Mouse (Mus musculus): ENCODE measurements around the gene Pax1.

Pax1 gene

GRCm38 (mm10) chr2:147361581-147361980, at the start of gene Pax1:
TSS of gene Pax1 (plus strand) at chr2:147361925.
- no peak for DNase-seq

- peak; percentile 26 for DNase-seq
Measured at GRCm38 (mm10) chr2:147321036-147321435, 40.7 kb upstream of the Pax1 start.

GRCm38 (mm10) chr2:147325178-147325577, 36.5 kb upstream of the Pax1 start:
- no peak for DNase-seq

- no peak for DNase-seq
Measured at GRCm38 (mm10) chr2:147332731-147333130, 29.0 kb upstream of the Pax1 start.

- no peak for DNase-seq
Measured at GRCm38 (mm10) chr2:147338729-147339128, 23.0 kb upstream of the Pax1 start.

- no peak for DNase-seq
Measured at GRCm38 (mm10) chr2:147339796-147340195, 21.9 kb upstream of the Pax1 start.

GRCm38 (mm10) chr2:147342198-147342597, 19.5 kb upstream of the Pax1 start:
- DNase-seq = peak; percentile 34

GRCm38 (mm10) chr2:147359716-147360115, 2.0 kb upstream of the Pax1 start:
- no peak for DNase-seq

GRCm38 (mm10) chr2:147360401-147360800, 1.3 kb upstream of the Pax1 start:
- no peak for DNase-seq

- no peak for DNase-seq
Measured at GRCm38 (mm10) chr2:147360856-147361255, 869 bp upstream of the Pax1 start.

- DNase-seq = no peak
Measured at GRCm38 (mm10) chr2:147362316-147362715, 591 bp downstream of the Pax1 start.

- no peak for DNase-seq
Measured at GRCm38 (mm10) chr2:147363401-147364130, 1.8 kb downstream of the Pax1 start.

GRCm38 (mm10) chr2:147364198-147364597, 2.5 kb downstream of the Pax1 start:
- DNase-seq = no peak

GRCm38 (mm10) chr2:147364982-147365907, 3.5 kb downstream of the Pax1 start:
- DNase-seq = no peak

- DNase-seq = no peak
Measured at GRCm38 (mm10) chr2:147365908-147366630, 4.3 kb downstream of the Pax1 start.

- no peak for DNase-seq
Measured at GRCm38 (mm10) chr2:147367246-147367820, 5.6 kb downstream of the Pax1 start.

- no peak for DNase-seq
Measured at GRCm38 (mm10) chr2:147367911-147368591, 6.3 kb downstream of the Pax1 start.

- DNase-seq = no peak
Measured at GRCm38 (mm10) chr2:147369561-147369960, 7.8 kb downstream of the Pax1 start.

GRCm38 (mm10) chr2:147370091-147370490, 8.4 kb downstream of the Pax1 start:
- DNase-seq = no peak

- no peak for DNase-seq
Measured at GRCm38 (mm10) chr2:147371289-147371688, 9.6 kb downstream of the Pax1 start.

GRCm38 (mm10) chr2:147371840-147372239, 10.1 kb downstream of the Pax1 start:
- DNase-seq = no peak

GRCm38 (mm10) chr2:147372947-147373666, 11.4 kb downstream of the Pax1 start:
- DNase-seq = no peak

Data from right cerebral cortex, postnatal 14 days (tissue).